Mouse (Mus musculus) embryo, embryonic 9.5 days (tissue): ENCODE measurements at regions not wholly inside any gene's neighbourhood (a gene's known extent, or its start where the extent isn't known, plus 50 kb on each side); places are given as distances from the start of the nearest gene placed in this dataset.

ENCODE experiments used
- DNase-seq: peaks from one replicate; pipeline ENCODE4 v3.0.0-alpha.2; 2017; ENCODE audit errors: extremely low spot score

- DNase-seq = no peak
These were observed 53.7 kb upstream of the Ralgps2 start for GRCm38 (mm10) chr1:156993105-156993504.

DNA sequence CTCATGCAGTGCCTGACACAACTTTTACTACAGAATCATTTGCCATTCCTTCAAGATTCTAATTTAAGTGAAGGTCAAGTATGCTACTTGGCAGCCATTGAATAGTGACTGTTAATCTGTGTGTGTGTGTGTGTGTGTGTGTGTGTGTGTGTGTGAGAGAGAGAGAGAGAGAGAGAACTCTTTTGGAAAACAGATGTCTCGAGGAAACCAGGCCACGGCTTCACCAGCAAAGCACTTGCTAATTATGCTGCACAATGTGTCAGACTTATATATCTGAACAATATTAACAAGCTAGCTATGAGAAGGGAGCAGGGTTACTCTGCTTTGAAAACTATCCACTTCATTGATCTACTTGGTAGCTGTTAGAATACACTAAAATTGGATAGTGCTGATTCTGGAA is 53.1 kb upstream of the Ralgps2 start:
- DNase-seq = no peak

GRCm38 (mm10) chr1:156990567-156991494 is 51.4 kb upstream of the Ralgps2 start:
- DNase-seq = no peak

- no peak for DNase-seq
These were observed 50.7 kb upstream of the Ralgps2 start for GRCm38 (mm10) chr1:156990112-156990511.

DNA sequence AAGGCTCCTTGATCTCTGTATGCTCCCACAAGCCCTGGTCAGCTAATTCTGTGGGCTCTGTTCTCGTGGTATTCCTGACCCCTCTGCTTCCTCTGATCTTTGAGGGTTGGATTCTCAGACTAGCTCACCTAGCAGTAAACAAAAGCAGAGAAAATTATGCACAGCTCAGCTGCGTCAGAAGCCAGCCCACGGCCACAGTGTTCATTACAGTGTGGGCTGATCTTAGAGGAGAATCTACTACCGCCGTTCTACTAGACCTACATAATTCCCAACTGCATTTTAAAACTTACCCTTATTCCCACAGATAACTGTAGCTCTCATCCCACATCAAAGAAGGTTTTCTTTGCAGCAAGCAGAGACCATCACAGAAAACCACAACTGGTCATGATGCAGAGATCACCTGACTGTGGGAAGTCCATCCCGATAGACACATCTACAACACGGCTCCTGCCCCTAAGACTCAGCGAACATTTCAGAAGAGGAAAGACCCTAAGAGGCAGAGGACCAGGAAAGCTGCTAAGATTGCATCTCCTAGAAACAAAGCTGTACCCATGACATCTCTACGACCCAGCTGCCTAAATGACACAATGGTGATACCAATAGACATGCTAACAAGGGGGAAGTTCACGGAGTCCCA is 49.8 kb upstream of the Ralgps2 start:
- no peak for DNase-seq
